Mouse (Mus musculus) small intestine, adult 2 months (tissue): ENCODE data around the gene Olfr1418.

ENCODE experiments used
- CTCF ChIP-seq: fragments of 200-500 bp; IDR thresholded peaks from 2 replicates; pipeline ENCODE4 v1.5.1; 2012; ENCODE audit warnings: low read depth, mild to moderate bottlenecking, control low read depth, inconsistent platforms, low read length, moderate library complexity, mixed read lengths; ENCODE audit not compliant: insufficient replicate concordance, insufficient read length; ENCODE audit errors: extremely low read depth
- POLR2A ChIP-seq: fragments of 200-500 bp; IDR thresholded peaks from 2 replicates; pipeline ENCODE4 v1.6.1; 2012; ENCODE audit warnings: low read depth, mild to moderate bottlenecking, control low read depth, inconsistent platforms, low read length, moderate library complexity

GRCm38 (mm10) chr19:11819143-11819700, 41.6 kb downstream of the Olfr1418 start, which contains the start of gene Stx3:
- TF ChIP-seq CTCF (no peak), POLR2A (no peak)
